Mouse (Mus musculus) liver, embryonic 14.5 days (tissue): Measurements from ENCODE around the gene Bptf.

Experiments
- CTCF ChIP-seq: IDR thresholded peaks from 2 replicates; pipeline ENCODE4 v1.5.1; 2016; ENCODE audit warnings: antibody characterized with exemption, low read depth, control low read depth
- EP300 ChIP-seq: IDR thresholded peaks from 2 replicates; pipeline ENCODE4 v1.6.1; 2016; ENCODE audit warnings: antibody characterized with exemption, low read depth

DNA sequence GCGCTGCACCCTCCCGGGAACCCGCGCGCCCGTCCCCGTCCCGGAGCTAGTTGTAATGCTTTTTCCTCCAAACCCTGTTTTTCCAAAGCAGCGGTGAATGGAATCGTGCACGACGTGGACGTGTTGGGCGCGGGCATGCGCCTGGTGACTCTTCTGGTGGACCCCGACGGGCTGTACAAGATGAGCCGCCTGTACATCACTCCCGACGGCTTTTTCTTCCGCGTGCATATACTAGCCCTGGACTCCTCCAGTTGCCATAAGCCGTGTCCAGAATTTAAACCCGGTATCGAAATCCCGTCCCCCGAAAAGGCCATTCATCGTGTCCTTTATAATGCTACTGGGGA lies 103.7 kb downstream of the Bptf start:
- no peak for TF ChIP-seq EP300
- TF ChIP-seq CTCF: no peak
